Mouse (Mus musculus) thymus, postnatal 25 days (tissue): ENCODE data around the gene Tlr9.

Source experiments
- DNase-seq: peaks from one replicate; pipeline ENCODE4 v3.0.0; 2022

Gene Tlr9

DNA sequence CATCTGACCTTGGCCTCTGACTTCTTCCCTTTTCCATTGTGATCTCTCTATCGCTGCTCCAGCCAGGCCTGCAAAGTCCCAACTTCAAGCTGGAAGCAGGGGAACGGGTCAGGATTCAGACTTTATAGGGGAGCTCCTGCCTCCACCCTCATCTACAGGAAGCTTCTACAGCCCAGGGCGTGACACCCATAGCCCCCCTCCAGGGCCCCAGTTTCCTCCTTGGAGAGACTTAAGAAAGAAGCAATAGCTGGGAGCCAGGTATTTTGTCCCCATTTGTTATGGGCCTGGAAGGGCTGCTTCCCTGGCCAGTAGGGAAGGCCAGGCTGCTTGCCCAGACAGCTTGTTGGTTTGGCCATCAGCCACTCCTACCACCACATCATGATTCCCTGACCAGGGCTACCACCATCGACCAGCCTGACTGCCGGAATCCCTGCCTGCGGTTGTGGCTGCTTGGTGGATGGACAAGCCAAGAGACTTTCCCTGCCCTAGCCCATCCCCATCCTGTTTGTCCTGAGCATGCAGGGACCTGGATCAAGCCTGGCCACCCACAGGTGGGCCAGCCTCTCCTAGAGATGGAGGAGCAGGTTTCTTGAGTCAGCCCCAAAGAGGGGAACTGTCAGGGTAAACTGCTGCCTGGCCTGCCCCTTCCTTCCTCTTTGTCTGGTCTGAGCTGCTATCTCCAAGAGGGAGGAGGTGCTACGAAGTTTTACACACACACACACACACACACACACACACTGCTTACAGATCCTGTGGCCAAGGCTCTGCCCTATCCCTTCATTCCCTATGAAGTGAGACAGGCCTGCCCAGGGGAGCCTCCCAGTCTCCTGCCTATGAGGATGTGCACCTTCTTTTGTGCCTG lies 18.2 kb upstream of the Tlr9 start:
- DNase-seq: no peak

DNA sequence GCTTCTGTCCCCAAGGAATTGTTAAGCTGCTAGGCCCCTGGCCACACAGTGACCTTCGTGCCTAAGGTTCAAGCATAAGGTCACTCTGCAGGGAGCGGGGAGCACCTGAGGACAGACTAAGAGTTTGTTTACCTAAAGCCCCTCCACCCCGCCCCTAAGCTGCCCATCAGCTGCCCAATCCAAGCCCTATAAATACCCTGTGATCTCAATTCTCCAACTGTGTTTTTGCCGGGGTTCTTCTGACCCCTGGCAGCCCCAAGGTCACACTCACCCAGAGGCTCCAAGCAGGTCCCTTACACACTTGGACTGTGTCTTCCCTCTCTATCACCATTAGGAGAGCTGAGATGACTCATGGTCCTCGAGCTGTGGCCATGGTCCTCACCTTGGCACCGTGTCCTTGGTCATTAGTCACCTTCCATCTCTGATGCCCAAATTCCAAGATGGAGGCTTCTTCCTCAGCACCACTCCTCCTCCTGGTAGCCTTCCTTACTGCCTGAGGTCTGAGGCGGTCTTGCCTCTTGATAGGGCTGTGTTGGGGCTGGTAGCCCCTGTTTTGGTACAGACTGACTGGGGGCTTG lies 16.6 kb upstream of the Tlr9 start:
- DNase-seq: no peak

DNA sequence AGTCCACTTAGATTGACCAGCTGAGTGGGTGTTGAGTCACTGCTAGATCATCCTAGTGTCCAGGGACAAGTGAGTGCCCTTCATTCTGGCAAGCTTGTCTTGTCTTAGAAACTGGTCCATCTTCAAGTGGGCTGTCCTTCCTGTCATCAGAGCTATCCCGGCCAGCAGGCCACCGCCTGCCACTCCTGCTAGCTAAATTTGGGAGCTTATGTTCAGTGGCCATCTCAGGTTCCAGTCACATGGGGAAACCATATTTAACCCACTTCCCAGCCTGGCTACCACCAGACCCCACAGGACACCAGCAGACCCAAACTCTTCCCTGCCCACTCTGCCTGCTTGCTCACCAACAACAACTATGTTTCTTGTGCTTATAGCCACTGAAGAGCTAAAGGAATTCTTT lies 15.9 kb upstream of the Tlr9 start:
- no peak for DNase-seq

DNA sequence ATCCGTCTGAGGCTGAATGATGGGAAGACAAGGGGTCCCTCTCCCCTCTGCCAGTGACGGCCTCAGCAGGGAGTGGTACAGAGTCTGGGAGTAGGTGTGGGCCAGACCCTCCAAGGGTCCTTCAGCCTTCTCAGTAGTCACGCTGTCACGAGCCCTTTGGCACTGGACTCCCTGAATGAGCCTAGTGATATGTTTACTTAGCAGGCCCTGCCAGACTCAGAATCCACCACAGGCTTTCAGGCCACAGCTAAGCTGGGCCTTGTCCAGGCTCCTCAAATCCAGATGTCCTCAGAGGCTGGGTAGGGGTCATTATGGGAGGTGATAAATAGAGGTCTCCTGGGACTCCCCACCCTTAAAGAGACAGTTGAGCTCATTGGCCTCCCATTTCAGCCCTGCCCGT lies 14.2 kb upstream of the Tlr9 start:
- DNase-seq: no peak

DNA sequence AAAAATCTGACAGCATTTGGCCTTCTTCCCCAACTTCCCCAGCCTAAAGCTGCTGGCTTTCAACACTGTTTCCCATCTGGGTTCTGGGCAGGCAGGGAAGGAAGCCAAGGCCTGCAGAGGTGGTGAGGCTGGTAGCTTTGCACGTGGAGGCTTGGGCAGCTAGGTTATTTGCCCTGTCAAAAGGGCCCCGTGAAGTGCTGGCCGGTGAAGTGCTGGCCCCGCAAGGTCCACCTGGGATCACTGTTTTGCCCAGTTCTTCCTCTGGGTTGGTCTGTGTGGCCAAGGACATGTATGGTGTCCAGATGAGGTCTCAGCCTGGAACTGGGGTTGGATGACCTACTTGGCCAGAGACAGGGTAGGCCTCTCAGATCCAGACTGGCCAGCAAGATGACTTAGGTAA lies 12.4 kb upstream of the Tlr9 start:
- no peak for DNase-seq

DNA sequence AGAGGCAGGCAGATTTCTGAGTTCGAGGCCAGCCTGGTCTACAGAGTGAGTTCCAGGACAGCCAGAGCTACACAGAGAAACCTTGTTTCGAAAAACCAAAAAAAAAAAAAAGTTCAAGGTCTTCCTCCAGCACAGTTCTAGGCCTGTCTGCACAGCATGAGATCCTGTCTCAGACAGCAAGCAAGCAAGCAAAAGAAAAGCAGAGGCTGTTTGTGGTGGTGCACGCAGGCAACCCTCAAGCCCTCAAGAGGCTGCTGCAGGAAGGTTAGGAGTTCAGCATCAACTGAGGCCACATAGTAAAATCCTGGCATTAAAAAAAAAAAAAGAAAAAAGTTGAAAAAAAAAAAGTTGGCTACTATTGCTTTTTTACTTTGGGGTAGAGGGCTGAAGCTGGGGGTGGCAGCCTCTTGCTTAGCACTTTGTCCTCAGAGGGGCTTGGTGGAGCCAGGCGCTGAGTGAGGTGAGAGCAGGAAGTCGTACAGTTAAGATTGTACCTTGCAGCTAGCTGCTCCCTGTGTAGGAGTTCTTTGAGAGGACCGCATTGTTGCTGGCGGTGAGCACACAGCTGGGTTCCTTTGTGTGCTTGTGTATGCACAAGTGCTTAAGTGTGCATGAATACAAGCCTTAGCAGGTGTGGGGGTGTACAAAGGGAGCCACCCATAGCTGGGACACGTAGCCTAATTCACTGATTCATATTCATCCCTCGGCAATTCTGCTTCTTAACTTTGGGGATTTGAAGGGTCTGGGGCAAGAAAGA lies 11.4 kb upstream of the Tlr9 start:
- peak; percentile 69 for DNase-seq

DNA sequence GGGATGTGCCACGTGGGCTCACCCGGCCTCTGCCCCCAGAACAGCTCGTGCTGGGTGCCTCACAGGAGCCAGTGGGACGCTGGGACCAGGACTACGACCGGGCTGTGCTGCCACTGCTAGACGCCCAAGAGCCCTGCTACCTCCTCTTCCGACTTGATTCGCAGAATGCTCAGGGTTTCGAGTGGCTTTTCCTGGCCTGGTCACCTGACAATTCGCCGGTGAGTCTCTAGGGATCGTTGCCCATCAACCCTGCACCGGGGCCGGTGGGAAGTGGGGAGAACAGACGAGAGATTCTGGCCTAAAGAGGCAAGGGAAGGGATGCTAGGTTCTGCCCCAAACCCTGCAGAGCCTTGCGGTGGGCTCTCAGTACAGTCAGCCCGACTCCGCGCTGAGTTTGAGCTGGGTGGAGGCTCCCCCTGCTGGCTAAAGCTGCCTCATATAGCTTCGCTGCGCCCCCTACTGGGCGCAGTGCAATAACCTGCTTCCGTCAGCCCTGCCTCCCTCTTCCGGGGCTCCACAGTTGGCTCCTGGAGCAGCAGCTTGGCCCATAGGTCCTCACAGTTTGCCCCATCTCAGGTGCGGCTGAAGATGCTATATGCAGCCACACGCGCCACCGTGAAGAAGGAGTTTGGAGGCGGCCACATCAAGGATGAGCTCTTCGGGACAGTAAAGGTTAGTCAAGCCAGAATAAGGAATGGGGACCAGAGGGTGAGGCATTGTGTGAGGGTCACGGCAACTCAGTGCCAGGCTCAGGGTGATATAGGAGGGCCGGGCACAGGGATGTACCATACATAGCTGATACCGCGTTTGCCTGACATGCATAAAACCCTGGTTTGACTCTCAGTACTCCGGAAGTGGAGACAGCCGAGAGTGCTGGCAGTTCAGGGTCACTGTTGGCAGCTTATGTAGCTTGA lies 10.5 kb upstream of the Tlr9 start:
- peak; percentile 88 for DNase-seq

DNA sequence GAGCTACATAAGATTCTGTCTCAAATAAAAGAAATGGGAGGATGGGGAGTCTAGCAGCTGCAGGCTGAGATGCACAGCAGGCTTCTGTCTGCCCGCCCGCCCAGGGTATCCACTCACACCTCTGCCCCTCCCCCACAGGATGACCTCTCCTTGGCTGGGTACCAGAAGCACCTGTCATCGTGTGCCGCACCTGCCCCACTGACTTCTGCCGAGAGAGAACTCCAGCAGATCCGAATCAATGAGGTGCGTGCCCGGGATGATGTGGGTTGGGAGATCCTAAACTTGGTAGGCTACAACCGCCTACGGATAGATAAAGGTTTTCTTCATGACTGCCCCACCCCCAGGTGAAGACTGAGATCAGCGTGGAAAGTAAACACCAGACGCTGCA lies 9.8 kb upstream of the Tlr9 start:
- DNase-seq: no peak

DNA sequence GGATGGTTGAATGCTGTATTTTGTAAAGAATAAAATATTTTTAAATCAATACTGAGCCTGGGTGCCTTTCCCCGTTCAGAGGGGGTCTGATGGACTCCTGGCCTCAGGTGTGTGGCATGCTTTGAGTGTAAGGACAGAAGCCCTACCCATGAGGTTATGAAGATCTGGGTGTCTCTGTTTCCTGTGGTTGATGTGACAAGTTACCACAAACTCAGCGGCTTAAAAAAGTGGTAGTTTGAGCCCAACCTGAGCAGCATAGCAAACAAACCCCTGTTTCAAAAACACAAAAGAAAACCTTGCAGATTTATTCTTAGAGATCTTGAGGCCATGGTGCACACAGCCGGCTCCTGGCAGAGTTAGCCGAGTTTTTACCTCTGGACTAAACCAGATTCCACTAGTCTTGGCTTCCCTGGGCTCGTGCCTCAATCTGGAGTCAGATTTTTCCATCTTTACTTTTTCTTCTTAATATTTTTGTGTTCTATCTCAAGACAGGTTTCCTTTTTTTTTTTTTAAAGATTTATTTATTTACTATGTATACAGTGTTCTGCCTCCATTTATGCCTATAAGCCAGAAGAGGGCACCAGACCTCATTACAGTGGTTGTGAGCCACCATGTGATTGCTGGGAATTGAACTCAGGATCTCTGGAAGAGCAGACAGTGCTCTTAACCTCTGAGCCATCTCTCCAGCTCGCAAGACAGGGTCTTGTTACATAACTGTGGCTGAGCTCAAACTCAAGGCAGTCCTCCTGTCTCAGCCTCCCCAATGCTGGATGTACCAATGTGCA lies 6.9 kb upstream of the Tlr9 start:
- no peak for DNase-seq

DNA sequence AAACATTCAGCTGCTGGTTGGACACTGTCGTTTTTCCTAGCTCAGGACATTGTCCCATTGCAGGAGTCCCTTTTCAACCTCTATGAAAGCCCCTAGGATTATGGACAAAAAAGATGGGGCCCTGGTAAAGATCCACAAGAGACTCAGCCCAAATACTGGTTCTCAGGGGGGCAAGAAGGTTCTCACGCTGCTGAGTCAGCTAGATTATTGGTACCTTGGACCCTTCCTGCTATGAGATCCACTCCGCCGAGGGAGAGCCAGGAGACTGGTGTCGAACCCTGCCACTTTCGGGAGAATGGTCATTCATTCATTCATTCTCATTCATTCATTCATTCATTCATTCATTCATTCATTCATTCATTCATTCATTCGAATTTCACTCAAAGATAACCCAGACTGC lies 5.4 kb upstream of the Tlr9 start:
- no peak for DNase-seq

DNA sequence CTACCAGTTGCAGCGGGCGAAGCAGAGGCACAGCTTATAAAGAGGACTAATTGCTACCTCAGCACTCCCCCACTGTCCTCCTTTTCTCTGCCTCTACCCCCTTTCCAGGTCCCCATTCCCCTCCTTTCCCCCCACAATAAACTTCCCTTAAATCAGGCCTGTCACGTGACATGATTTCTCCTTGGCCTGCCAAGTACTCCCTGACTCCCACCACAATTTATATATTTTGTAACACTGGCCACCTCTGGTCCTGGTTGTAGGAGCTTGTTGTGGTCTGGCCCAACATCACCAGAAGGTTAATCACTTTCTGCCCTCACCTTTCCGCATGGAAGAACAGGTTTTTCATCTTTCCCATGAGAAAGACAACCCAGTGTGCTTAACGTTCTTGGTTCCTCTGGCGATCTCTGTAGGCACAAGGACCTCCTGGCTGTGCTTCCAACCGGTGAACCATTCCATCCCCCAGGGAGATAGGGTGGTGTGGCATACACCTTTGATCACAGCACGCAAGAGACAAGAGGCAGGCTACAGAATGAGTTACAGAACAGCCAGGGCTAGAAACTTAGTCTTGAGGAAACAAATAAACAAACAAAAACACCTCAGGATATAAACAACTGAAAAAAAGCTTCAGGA lies 1.4 kb upstream of the Tlr9 start:
- DNase-seq: no peak

DNA sequence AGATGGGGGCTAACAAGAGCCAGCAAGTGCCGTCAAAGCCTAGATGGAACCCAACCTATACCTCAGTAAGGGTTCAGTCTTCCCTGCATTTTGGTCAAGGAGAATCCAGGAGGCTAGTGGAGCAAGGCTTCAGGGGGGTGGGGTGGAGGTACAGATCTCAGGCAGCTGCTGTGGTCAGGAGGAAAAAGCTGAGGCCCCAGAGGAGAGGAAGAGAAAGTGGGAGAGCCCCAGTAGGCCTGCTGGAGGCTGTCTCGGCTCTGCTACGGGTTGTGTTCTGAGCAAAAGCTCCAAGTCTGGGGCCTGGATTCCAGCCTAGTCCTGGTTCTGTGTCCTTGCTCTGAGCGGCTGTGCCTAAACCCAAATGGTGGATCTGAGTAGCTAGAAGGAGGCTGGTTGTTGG lies 596 bp downstream of the Tlr9 start:
- DNase-seq: no peak

DNA sequence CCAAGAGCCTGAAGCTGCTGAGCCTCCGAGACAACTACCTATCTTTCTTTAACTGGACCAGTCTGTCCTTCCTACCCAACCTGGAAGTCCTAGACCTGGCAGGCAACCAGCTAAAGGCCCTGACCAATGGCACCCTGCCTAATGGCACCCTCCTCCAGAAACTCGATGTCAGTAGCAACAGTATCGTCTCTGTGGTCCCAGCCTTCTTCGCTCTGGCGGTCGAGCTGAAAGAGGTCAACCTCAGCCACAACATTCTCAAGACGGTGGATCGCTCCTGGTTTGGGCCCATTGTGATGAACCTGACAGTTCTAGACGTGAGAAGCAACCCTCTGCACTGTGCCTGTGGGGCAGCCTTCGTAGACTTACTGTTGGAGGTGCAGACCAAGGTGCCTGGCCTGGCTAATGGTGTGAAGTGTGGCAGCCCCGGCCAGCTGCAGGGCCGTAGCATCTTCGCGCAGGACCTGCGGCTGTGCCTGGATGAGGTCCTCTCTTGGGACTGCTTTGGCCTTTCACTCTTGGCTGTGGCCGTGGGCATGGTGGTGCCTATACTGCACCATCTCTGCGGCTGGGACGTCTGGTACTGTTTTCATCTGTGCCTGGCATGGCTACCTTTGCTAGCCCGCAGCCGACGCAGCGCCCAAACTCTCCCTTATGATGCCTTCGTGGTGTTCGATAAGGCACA lies 3.2 kb downstream of the Tlr9 start:
- DNase-seq: no peak

DNA sequence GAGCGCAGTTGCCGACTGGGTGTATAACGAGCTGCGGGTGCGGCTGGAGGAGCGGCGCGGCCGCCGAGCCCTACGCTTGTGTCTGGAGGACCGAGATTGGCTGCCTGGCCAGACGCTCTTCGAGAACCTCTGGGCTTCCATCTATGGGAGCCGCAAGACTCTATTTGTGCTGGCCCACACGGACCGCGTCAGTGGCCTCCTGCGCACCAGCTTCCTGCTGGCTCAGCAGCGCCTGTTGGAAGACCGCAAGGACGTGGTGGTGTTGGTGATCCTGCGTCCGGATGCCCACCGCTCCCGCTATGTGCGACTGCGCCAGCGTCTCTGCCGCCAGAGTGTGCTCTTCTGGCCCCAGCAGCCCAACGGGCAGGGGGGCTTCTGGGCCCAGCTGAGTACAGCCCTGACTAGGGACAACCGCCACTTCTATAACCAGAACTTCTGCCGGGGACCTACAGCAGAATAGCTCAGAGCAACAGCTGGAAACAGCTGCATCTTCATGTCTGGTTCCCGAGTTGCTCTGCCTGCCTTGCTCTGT lies 3.8 kb downstream of the Tlr9 start:
- no peak for DNase-seq

DNA sequence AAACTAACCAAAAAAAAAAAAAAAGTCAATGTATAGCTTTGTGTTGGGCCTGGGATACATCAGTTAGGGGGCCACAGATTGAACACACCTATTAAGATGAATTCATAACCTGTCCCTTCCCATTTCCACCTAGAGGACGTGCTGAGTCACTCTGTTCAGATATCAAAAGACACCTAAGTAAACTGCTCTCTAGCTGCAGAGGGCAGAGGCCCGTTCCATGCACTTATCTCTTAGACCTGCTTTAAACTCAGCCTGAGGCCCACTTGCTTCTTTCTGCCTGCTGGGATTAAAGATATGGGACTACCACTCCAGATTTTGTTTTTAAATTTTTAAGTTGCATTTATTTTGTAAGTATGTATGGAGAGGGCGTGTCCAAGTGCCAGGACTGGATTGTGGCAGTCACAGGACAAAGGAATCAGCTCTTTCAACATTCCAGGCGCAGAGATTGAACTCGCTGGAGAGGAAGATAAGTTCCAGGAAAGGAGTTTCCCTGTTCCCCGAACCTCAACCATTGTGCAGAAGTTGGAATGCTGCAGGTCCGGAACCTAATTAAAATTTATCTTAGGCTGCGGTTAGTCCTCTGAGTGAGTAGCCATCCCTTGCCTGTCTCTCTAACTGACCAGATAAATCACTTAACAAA lies 5.5 kb downstream of the Tlr9 start:
- DNase-seq: no peak

DNA sequence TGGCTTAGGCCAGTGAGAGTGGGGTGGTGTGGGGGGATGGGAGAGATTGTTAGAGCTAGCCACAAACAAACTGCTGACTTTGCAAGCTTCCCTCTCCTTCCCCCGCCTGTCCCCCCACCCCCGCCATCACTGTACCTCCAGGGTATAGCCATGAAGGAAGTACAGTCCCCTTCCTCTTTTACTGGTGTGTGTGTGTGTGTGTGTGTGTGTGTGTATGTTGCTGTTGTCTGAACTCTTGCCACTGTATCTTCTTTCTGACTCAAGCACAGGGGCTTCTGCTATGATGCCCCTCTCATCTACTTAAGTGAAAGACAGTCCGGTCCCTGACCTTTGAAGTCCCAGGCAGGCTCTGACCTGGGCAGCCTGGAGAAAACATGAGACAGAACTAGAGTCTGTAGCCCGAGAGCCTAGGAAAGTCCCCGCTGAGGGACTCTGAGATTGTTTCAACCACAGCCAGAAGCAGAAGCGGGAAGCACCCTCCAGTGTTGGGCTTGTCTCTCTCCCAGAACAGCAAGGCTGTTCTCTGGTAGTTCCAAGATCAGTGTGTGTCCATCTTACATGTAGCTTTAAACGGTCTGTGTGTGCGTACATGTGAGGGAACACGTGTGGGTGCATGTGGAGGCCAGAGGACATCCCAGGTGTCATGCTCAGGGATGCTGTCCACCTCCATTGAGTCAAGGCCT lies 7.8 kb downstream of the Tlr9 start:
- DNase-seq: no peak

DNA sequence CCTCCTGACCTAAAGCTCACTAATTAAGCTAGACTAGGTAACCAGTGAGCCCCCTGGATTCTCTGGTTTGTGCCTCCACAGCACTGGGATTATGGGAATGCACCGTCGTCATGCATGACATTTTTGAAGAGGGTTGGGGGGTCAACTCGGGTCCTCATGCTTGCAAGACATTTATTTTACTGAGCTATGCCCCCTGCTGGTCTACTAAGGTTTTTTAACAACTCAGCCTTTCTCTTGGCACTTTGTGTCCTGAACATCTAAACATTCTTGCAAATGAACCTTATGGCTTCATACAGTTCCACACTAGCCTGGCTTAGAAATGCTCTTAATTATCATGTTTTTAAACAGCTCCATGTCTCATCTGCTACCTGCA lies 8.3 kb downstream of the Tlr9 start:
- DNase-seq: no peak

DNA sequence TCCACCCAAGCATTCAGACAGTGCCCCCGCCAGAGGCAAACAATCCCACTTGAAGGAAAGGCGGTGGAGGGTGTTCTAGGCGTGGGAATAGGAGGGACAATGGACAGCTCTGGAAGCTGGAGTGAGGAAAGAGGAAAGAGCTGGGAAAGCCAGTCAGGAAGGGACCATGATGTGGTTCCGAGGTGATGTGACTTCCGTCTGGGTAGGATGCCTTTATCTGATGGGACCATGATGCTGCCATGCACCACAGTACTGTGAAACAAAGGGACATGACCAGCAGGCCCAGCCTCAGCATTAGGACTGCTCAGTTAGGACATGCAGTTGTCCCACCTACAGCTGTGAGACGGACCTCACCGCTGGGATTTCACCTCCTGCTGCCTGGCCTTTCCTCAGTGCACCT lies 8.8 kb downstream of the Tlr9 start:
- no peak for DNase-seq

DNA sequence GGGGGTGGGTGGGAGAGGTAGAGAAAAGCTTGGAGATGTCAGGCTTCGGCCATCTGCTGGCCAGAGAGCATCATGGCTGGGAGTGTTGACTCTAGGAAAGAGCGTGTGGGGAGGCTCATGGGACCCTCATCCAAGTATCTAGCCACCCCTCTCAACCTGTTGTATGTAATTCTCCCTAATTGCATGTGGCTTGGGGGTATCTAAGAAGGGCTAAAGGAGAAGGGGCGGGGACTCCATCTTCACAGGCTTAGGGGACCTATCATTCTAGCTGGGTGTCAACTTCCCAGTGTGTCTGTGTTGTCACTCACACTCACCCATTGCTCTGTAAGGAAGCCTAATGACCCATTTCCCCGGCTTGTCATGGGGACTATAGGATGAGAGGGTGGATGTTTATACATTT lies 9.4 kb downstream of the Tlr9 start:
- DNase-seq: no peak

DNA sequence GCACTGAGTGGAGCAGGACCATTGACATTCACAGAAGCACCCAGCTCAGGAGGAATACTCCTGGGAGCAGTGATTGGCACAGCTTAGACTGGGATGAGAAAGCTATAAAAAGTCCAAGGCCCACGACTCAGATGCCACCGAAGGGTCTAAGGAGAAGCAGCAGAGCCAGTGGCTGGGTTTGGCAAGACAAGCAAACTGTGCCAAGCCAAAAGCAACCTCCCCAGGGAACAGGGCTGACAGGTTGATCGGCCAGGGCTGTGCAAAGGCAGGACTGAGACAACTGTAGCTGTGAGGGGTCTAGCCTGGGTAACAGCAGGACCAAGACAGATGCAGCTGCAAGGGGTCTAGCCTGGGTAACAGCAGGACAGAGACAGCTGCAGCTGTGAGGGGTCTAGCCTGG lies 10.6 kb downstream of the Tlr9 start:
- no peak for DNase-seq
